Mouse (Mus musculus) adrenal gland, postnatal 4 days (tissue): ENCODE results near the gene Gm3448. TPM values are rescaled to one million over a fixed set of nuclear protein-coding genes. Genes with fewer than 3 reads are reported as not detected.
A peak's percentile ranks its signal among the peaks of the same experiment; 100 is the strongest.

ENCODE experiments used
- DNase-seq, 2 experiments: peaks; one replicate each; pipeline ENCODE4 v3.0.0; 2021 to 2022; ENCODE audit warnings: low spot score in 2 of 2, mixed read lengths in 2 of 2
- total RNA-seq, 2 experiments: library from RNA; stranded (reverse); gene quantifications; 2 replicates each; pipeline ENCODE4 v1.2.3; 2021

The Gm3448 gene
- total RNA-seq, 2 experiments from 2014 or later: 8.4 to 8.8 TPM

GRCm38 (mm10) chr17:14960951-14961556 is 80.3 kb downstream of the Gm3448 start, which contains the start of gene Phf10:
Gene Phf10, minus strand, starts transcription at chr17:14961273.
- peak; percentile 21 to 31 for DNase-seq

- no peak for DNase-seq
Observed at GRCm38 (mm10) chr17:14960520-14960919, 80.8 kb downstream of the Gm3448 start.

- DNase-seq: no peak
Observed at GRCm38 (mm10) chr17:14959979-14960378, 81.4 kb downstream of the Gm3448 start.

GRCm38 (mm10) chr17:14958686-14959327 is 82.5 kb downstream of the Gm3448 start:
- no peak for DNase-seq

GRCm38 (mm10) chr17:14953452-14953851 is 87.9 kb downstream of the Gm3448 start:
- DNase-seq: no peak

- no peak for DNase-seq
Observed at GRCm38 (mm10) chr17:14949161-14949827, 92.0 kb downstream of the Gm3448 start.

Other genes with a start within 250 kb of the Gm3448 start
- gene Wdr27, start 98.4 kb downstream of the Gm3448 start, total RNA-seq: 1 to 10 TPM; 7.2 to 9.2 TPM
- gene 1600012H06Rik, start 98.4 kb downstream of the Gm3448 start, total RNA-seq: 10 to 100 TPM; 37.3 to 39.5 TPM
- gene Phf10, start 80.3 kb downstream of the Gm3448 start, total RNA-seq: 10 to 100 TPM; 76.9 to 81.2 TPM
- gene 9030025P20Rik, start 63.1 kb downstream of the Gm3448 start, total RNA-seq: 10 to 100 TPM; 10.4 to 12.2 TPM
- not detected for gene Gm3417, start 62.7 kb downstream of the Gm3448 start, total RNA-seq
- gene Gm3435, start 31.4 kb downstream of the Gm3448 start, total RNA-seq: 1 to 10 TPM; 6.7 to 9.4 TPM
- gene Ermard, start 329 bp downstream of the Gm3448 start, total RNA-seq: 10 to 100 TPM; 91.8 to 93.3 TPM
- 1 to 10 TPM; 5.3 to 6.7 TPM for gene Tcte3, start within 50 bp of the Gm3448 start, total RNA-seq